Mouse (Mus musculus) cortical plate, adult 2 months (tissue): ENCODE measurements around the gene Szrd1.

Experiments used
- CTCF ChIP-seq: fragments of 200-500 bp; IDR thresholded peaks from 2 replicates; pipeline ENCODE4 v1.5.1; 2011; ENCODE audit warnings: mild to moderate bottlenecking, control low read depth, low read length; ENCODE audit not compliant: insufficient read depth; ENCODE audit errors: extremely low read depth
- POLR2A ChIP-seq: fragments of 200-500 bp; IDR thresholded peaks from 2 replicates; pipeline ENCODE4 v1.6.1; 2011; ENCODE audit warnings: mild to moderate bottlenecking, low read length, control low read depth; ENCODE audit not compliant: insufficient read depth; ENCODE audit errors: extremely low read depth

DNA sequence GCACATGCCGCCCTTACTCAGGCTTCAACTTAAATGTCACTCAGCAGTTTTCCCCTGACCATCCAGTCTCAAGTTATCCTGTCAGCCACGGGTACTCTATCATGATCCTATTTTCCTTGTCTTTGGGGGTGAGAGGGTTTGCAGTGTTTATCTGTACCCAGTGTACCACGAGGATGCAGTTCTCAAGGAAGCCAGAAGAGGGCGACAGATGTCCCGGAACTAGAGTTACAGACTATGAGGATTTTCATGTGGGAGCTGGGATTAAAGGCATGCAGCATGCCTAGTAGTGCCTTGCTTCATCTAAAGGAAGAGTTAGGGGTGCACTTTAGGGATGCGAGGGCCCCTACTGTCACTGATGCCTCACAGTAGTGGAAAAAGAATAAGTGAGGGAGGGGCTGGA is 37.7 kb downstream of the Szrd1 start:
- TF ChIP-seq CTCF (peak; percentile 26; the same call in 1 of the 2 replicates), POLR2A (no peak)
